Mouse (Mus musculus) cortical plate, adult 2 months (tissue): ENCODE data around the gene Hnrnpc.

Experiments
- CTCF ChIP-seq: fragments of 200-500 bp; IDR thresholded peaks from 2 replicates; pipeline ENCODE4 v1.5.1; 2011; ENCODE audit warnings: mild to moderate bottlenecking, control low read depth, low read length; ENCODE audit not compliant: insufficient read depth; ENCODE audit errors: extremely low read depth
- POLR2A ChIP-seq: fragments of 200-500 bp; IDR thresholded peaks from 2 replicates; pipeline ENCODE4 v1.6.1; 2011; ENCODE audit warnings: mild to moderate bottlenecking, low read length, control low read depth; ENCODE audit not compliant: insufficient read depth; ENCODE audit errors: extremely low read depth

DNA sequence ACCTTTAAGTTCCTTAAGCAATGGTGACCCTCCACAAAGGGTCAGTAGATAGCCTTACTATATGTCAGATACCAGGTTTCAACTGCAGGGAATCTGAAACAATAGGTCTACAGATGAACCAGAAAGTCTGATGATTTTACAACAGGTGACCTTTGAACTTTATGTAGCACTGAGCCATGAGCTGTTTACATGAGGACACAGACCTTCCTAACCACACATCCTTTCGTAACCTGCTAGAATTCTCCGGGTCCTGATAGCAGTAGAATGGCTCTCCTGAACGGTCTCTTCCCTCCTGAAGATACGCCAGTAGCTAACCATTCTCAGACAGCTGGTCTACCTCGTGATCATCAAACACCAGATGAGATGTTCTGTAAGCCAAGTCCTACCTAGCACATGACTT is 64.5 kb downstream of the Hnrnpc start:
- TF ChIP-seq CTCF (no peak), POLR2A (no peak)
